Mouse (Mus musculus) liver, embryonic 14.5 days (tissue): Measurements from ENCODE around the gene Gm21954. TPM values are rescaled to one million over a fixed set of nuclear protein-coding genes. Genes with fewer than 3 reads are reported as not detected.

Experiments used
- ATAC-seq: fragments of 200-750 bp; cut with Nextera tagmentation; 2 replicates; pipeline ENCODE4 v1.8.0; 2017; ENCODE audit warnings: moderate number of reproducible peaks, mild to moderate bottlenecking, moderate library complexity; ENCODE audit not compliant: insufficient read depth
- DNase-seq, 3 experiments: peaks; one replicate each; pipeline ENCODE4 v3.0.0-alpha.2; 2012 to 2013; ENCODE audit warnings: low read depth in 3 of 3, low spot score in 3 of 3
- H3K27ac ChIP-seq: fragments of 300-500 bp; sonication (generic); 2 replicates; pipeline ENCODE4 v1.5.1; 2014; ENCODE audit warnings: moderate library complexity, mild to moderate bottlenecking, control low read depth, inconsistent platforms
- H3K27me3 ChIP-seq: fragments of 300-500 bp; sonication (generic); 2 replicates; pipeline ENCODE4 v1.6.1; 2014; ENCODE audit warnings: mild to moderate bottlenecking, low read length, moderate library complexity; ENCODE audit not compliant: control insufficient read depth, insufficient read depth
- H3K36me3 ChIP-seq: fragments of 300-500 bp; sonication (generic); replicated peaks from 2 replicates; pipeline ENCODE4 v1.6.1; 2014; ENCODE audit warnings: low read depth; ENCODE audit not compliant: control insufficient read depth, insufficient read depth
- H3K4me1 ChIP-seq, 2 experiments: fragments of 200-500 bp in 1 of 2; fragments of 300-500 bp in 1 of 2; sonication (generic) in 1 of 2; replicated peaks; 2 replicates each; pipeline ENCODE4 v1.6.1; 2012 to 2014; ENCODE audit warnings: antibody characterized with exemption in 1 of 2, inconsistent platforms in 1 of 2, low read length in 1 of 2; ENCODE audit not compliant: control insufficient read depth in 2 of 2, insufficient read depth in 2 of 2
- H3K4me2 ChIP-seq: fragments of 300-500 bp; sonication (generic); 2 replicates; pipeline ENCODE4 v1.6.1; 2014; ENCODE audit warnings: low read depth, mild to moderate bottlenecking, control low read depth, moderate library complexity
- H3K4me3 ChIP-seq, 2 experiments: fragments of 200-500 bp in 1 of 2; fragments of 300-500 bp in 1 of 2; sonication (generic) in 1 of 2; 2 replicates each; pipeline ENCODE4 v1.5.1; 2012 to 2014; ENCODE audit warnings: low read depth in 2 of 2, low read length in 2 of 2, mild to moderate bottlenecking in 2 of 2, control low read depth in 1 of 2, inconsistent platforms in 1 of 2, moderate library complexity in 1 of 2; ENCODE audit not compliant: insufficient read depth in 1 of 2
- H3K9ac ChIP-seq: fragments of 300-500 bp; sonication (generic); replicated peaks from 2 replicates; pipeline ENCODE4 v1.6.1; 2014; ENCODE audit warnings: mild to moderate bottlenecking, control low read depth, moderate library complexity
- H3K9me3 ChIP-seq: fragments of 300-500 bp; sonication (generic); 2 replicates; pipeline ENCODE4 v1.6.1; 2016; ENCODE audit warnings: low read length, mixed read lengths; ENCODE audit not compliant: control insufficient read depth
- CTCF ChIP-seq: IDR thresholded peaks from 2 replicates; pipeline ENCODE4 v1.5.1; 2016; ENCODE audit warnings: antibody characterized with exemption, low read depth, control low read depth
- EP300 ChIP-seq: IDR thresholded peaks from 2 replicates; pipeline ENCODE4 v1.6.1; 2016; ENCODE audit warnings: antibody characterized with exemption, low read depth
- WGBS: fragments of 180-500 bp; shearing (Covaris S2); extraction: QIAGEN DNeasy Blood & Tissue Kit; methylation state at CpG from one replicate; pipeline ENCODE4 v1.1.7; 2014; ENCODE audit not compliant: insufficient replicate concordance; 5-methylcytosine and 5-hydroxymethylcytosine counted together
- polyA plus RNA-seq, 2 experiments: library from polyadenylated mRNA; depleted of rRNA in 1 of 2; stranded (reverse) in 1 of 2; unstranded in 1 of 2; fragments of >200 nt; fragmentation: Nextera tagmentation in 1 of 2; extraction: Ambion mirVana in 1 of 2; gene quantifications; 2 replicates each; pipeline versions ENCODE4 v1.2.1 to v1.2.3; 2012 to 2014

Gene Gm21954
- polyA plus RNA-seq (2012; rRNA removed) (not detected in 2 replicates), polyA plus RNA-seq (2014; fragmentation: Nextera tagmentation; extraction: Ambion mirVana) (not detected in 2 replicates)

DNA sequence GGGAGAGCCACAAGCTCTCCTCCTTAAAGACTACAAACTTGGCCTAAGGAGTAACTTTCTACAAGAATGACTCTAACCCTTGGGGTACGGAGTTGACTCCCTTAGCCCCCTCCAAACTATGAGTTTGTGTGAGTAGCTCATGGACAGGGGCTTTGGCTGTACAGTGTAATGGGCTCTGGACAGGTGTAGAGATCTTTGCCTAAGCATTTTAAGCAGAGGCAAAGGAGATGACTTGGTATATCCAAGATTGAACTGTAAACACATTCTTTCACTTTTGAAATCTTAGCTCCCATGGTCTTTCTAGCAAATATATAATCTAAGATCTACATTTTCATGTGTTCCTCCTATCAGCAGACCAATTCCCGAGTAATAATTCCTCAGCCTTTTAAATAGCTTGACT is at the start of gene Gm21954:
Gene Gm21954, minus strand, starts transcription at position 101 of the 400 bp plus-strand sequence.
- no peak for ATAC-seq
- no peak within 1 kb of the TSS for H3K9ac ChIP-seq
- WGBS = 37% methylated on average over 2 of the region's 2 CpGs

DNA sequence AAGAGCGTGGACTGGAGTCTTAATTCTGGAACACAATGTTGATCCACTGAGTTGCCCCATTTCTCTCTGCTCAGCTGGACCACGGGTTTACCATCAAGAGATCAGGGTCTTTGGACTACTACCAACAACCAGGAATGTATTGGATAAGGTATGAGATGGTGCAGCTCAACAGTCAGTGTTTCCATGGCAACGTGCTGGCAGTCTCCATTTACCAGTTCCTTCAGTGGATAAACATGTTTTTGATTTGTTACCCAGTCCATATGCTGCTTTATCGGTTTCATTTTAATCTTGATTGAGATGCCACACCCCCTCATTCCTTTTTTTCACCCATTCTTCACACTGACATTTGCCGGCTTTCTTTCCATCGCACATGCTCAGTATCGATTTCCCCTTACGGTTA is 49.8 kb upstream of the Gm21954 start:
- ATAC-seq = no peak
- H3K9ac ChIP-seq = no peak overlapping the region
- no peaks in the 10 kb centered on the region for H3K9me3 ChIP-seq
- no peak overlapping the region for H3K4me3 ChIP-seq
- TF ChIP-seq EP300 (no peak), CTCF (no peak)
- WGBS = 74% methylated on average over 8 of the region's 8 CpGs
- H3K36me3 ChIP-seq = no peaks in the 10 kb centered on the region
- DNase-seq = no peak
- peaks cover 0 to 5% of the 10 kb centered on the region in 2 experiments; a peak in 1 of 4 replicates for H3K4me1 ChIP-seq
- H3K27me3 ChIP-seq = no peaks in the 10 kb centered on the region
- H3K27ac ChIP-seq = no peak overlapping the region
- H3K4me2 ChIP-seq = no peak overlapping the region

More for the DNA sequence above, at the start of gene Gm21954:
- Histone ChIP-seq H3K4me3 (no peak within 1 kb of the TSS), H3K36me3 (no peaks in the 10 kb centered on the region), H3K4me2 (no peak within 1 kb of the TSS), H3K27ac (no peak within 1 kb of the TSS), H3K27me3 (no peaks in the 10 kb centered on the region), H3K9me3 (no peaks in the 10 kb centered on the region), H3K4me1 (no peaks in the 10 kb centered on the region)
- TF ChIP-seq CTCF (no peak), EP300 (no peak)
- no peak for DNase-seq

GRCm38 (mm10) chr3:55520240-55521180 is 48.5 kb upstream of the Gm21954 start:
- no peaks in the 10 kb centered on the region for H3K27me3 ChIP-seq
- H3K36me3 ChIP-seq = no peaks in the 10 kb centered on the region
- no peaks in the 10 kb centered on the region for H3K9me3 ChIP-seq
- peak in 1 of 3 experiments; percentile 18 for DNase-seq
- TF ChIP-seq CTCF (peak; percentile 67), EP300 (no peak)
- WGBS = 27% methylated on average over 12 of the region's 12 CpGs
- no peak overlapping the region for H3K27ac ChIP-seq
- ATAC-seq = no peak
- no peak overlapping the region for H3K4me3 ChIP-seq
- peaks cover 0 to 5% of the 10 kb centered on the region in 2 experiments; a peak in 1 of 4 replicates for H3K4me1 ChIP-seq
- H3K9ac ChIP-seq = no peak overlapping the region
- no peak overlapping the region for H3K4me2 ChIP-seq

DNA sequence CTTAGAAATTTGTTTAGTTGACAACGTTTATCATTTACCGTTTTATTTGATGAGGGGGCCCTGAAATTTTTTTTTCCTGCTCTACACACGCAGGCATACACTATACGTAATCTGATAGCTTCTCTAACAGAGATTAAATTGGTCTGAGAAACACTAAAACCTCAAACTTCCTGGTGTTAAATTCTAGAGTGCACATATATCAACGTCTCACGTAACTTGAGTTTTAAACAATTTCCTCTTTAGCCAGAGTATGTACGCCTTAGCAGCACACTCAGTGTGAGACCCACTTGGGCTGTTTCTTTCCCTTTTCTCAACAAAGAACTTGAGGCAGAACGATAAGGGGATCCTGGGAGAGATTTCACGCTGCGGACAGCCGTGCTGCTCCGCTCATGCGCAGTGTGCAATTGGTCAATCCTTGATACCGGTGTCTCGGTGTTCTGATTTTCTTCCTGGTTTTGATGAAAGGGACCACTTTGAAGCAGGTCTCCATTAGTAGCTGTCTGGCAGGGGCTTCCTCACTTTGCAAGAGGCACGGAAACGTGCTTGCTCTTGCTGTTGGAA is 45.5 kb upstream of the Gm21954 start:
- no peaks in the 10 kb centered on the region for H3K4me1 ChIP-seq
- no peaks in the 10 kb centered on the region for H3K27me3 ChIP-seq
- H3K9ac ChIP-seq = no peak overlapping the region
- no peak overlapping the region for H3K4me2 ChIP-seq
- H3K36me3 ChIP-seq = no peaks in the 10 kb centered on the region
- WGBS = 43% methylated on average over 17 of the region's 17 CpGs
- H3K9me3 ChIP-seq = no peaks in the 10 kb centered on the region
- H3K4me3 ChIP-seq = no peak overlapping the region
- no peak for DNase-seq
- ATAC-seq = no peak
- no peak for TF ChIP-seq EP300
- no peak for TF ChIP-seq CTCF
- no peak overlapping the region for H3K27ac ChIP-seq

DNA sequence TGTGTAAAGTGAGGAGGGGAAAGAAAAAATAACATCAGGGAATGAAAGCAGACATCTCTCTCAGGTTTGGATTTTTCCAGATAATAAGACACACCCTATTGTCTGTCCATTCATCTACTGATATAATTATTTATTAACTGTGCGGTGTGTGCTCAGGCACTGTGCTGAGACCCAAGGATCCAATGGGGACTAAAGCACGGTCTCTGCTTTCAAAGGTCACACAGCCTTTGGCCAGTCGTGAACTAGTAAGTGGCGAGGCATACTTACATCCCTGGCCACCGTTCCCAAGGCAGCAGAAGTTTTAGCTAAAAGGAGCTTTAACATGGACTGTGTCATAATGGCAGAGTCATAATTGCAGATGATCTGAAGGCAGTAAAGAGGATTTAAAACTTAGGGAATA is 44.0 kb upstream of the Gm21954 start:
- Histone ChIP-seq H3K36me3 (no peaks in the 10 kb centered on the region), H3K4me2 (no peak overlapping the region), H3K4me3 (no peak overlapping the region), H3K27ac (no peak overlapping the region), H3K27me3 (no peaks in the 10 kb centered on the region), H3K4me1 (no peaks in the 10 kb centered on the region), H3K9me3 (no peaks in the 10 kb centered on the region), H3K9ac (no peak overlapping the region)
- DNase-seq (no peak), ATAC-seq (no peak)
- TF ChIP-seq CTCF = no peak
- WGBS = 65% methylated on average over 5 of the region's 5 CpGs
